Mouse (Mus musculus) embryonic facial prominence, embryonic 15.5 days (tissue): ENCODE results near the gene Gm13279. TPM values are rescaled to one million over a fixed set of nuclear protein-coding genes. Genes with fewer than 3 reads are reported as not detected.

Source experiments
- ATAC-seq: fragments of 200-750 bp; cut with Nextera tagmentation; 2 replicates; pipeline ENCODE4 v1.8.0; 2017; ENCODE audit warnings: low read depth, moderate TSS enrichment; ENCODE audit not compliant: insufficient number of reproducible peaks, low FRiP score, low TSS enrichment
- H3K27ac ChIP-seq: fragments of 300-500 bp; sonication (generic); replicated peaks from 2 replicates; pipeline ENCODE4 v1.5.1; 2015; ENCODE audit warnings: mild to moderate bottlenecking, inconsistent platforms
- H3K27me3 ChIP-seq: fragments of 300-500 bp; sonication (generic); 2 replicates; pipeline ENCODE4 v1.6.1; 2015; ENCODE audit warnings: inconsistent platforms
- H3K36me3 ChIP-seq: fragments of 300-500 bp; sonication (generic); 2 replicates; pipeline ENCODE4 v1.6.1; 2015; ENCODE audit warnings: mild to moderate bottlenecking, inconsistent platforms
- H3K4me1 ChIP-seq: fragments of 300-500 bp; sonication (generic); 2 replicates; pipeline ENCODE4 v1.6.1; 2015; ENCODE audit warnings: inconsistent platforms
- H3K4me2 ChIP-seq: fragments of 300-500 bp; sonication (generic); replicated peaks from 2 replicates; pipeline ENCODE4 v1.6.1; 2015; ENCODE audit warnings: mild to moderate bottlenecking, inconsistent platforms
- H3K4me3 ChIP-seq: fragments of 300-500 bp; sonication (generic); replicated peaks from 2 replicates; pipeline ENCODE4 v1.5.1; 2015; ENCODE audit warnings: mild to moderate bottlenecking, inconsistent platforms
- H3K9ac ChIP-seq: fragments of 300-500 bp; sonication (generic); 2 replicates; pipeline ENCODE4 v1.6.1; 2015; ENCODE audit warnings: inconsistent platforms
- H3K9me3 ChIP-seq: fragments of 300-500 bp; sonication (generic); replicated peaks from 2 replicates; pipeline ENCODE4 v1.6.1; 2016; ENCODE audit warnings: inconsistent platforms
- WGBS: fragments of 180-500 bp; shearing (Covaris S2); methylation state at CpG from one replicate; pipeline ENCODE4 v1.1.7; 2015; 5-methylcytosine and 5-hydroxymethylcytosine counted together
- polyA plus RNA-seq: library from polyadenylated mRNA; unstranded; fragments of >200 nt; fragmentation: Nextera tagmentation; extraction: Ambion mirVana; gene quantifications from 2 replicates; pipeline ENCODE4 v1.2.1, GENCODE M21; 2015

Gene Gm13279
- polyA plus RNA-seq, 1 experiment from 2014 or later, result not detected

GRCm38 (mm10) chr4:88845334-88845733 lies 48.1 kb downstream of the Gm13279 start:
- no peak for ATAC-seq
- 52% methylated on average over 2 of the region's 2 CpGs for WGBS
- no peak overlapping the region for H3K27ac ChIP-seq

More at GRCm38 (mm10) chr4:88845334-88845733, 48.1 kb downstream of the Gm13279 start:
- Histone ChIP-seq H3K4me2 (no peak overlapping the region), H3K4me1 (no peaks in the 10 kb centered on the region), H3K9me3 (no peaks in the 10 kb centered on the region), H3K4me3 (no peak overlapping the region), H3K36me3 (no peaks in the 10 kb centered on the region), H3K27me3 (no peaks in the 10 kb centered on the region), H3K9ac (no peak overlapping the region)

Other genes starting within 250 kb of the Gm13279 start
- gene Ifna15, start 239.2 kb upstream of the Gm13279 start, polyA plus RNA-seq, result not detected in 2 replicates
- gene Ifna14, start 225.6 kb upstream of the Gm13279 start, polyA plus RNA-seq, result not detected in 2 replicates
- gene Ifna9, start 205.0 kb upstream of the Gm13279 start, polyA plus RNA-seq, result not detected in 2 replicates
- gene Ifna12, start 194.0 kb upstream of the Gm13279 start, polyA plus RNA-seq, result not detected in 2 replicates
- not detected in 2 replicates for gene C87499, start 163.0 kb upstream of the Gm13279 start, polyA plus RNA-seq
- gene Ifna13, start 152.9 kb upstream of the Gm13279 start, polyA plus RNA-seq, result not detected in 2 replicates
- gene Ifna16, start 120.5 kb upstream of the Gm13279 start, polyA plus RNA-seq, result not detected in 2 replicates
- gene Ifna2, start 113.5 kb upstream of the Gm13279 start, polyA plus RNA-seq, result not detected in 2 replicates
- not detected in 2 replicates for gene Ifnab, start 106.0 kb upstream of the Gm13279 start, polyA plus RNA-seq
- 0.72 and 1.2 TPM in 2 replicates for gene Gm26566, start 75.6 kb upstream of the Gm13279 start, polyA plus RNA-seq
- 90.9 and 93.4 TPM in 2 replicates for gene Klhl9, start 74.9 kb upstream of the Gm13279 start, polyA plus RNA-seq
- not detected in 2 replicates for gene Gm13271, start 42.5 kb upstream of the Gm13279 start, polyA plus RNA-seq
- gene Gm13283, start 37.3 kb upstream of the Gm13279 start, polyA plus RNA-seq, result 0.32 and 0.75 TPM in 2 replicates
- gene Gm13290, start 23.6 kb upstream of the Gm13279 start, polyA plus RNA-seq, result 0.49 and 0.58 TPM in 2 replicates
- gene Gm13289, start 20.5 kb upstream of the Gm13279 start, polyA plus RNA-seq, result not detected in 2 replicates
- gene Gm13272, start 17.5 kb upstream of the Gm13279 start, polyA plus RNA-seq, result not detected in 2 replicates
- gene Ifnz, start 15.3 kb upstream of the Gm13279 start, polyA plus RNA-seq, result 0.28 and 0.69 TPM in 2 replicates
- 1.0 TPM in 1 of 2 replicates, not detected in the other for gene Gm13276, start 11.7 kb upstream of the Gm13279 start, polyA plus RNA-seq
- not detected in 2 replicates for gene Gm13277, start 8.8 kb upstream of the Gm13279 start, polyA plus RNA-seq
- gene Gm13278, start 5.8 kb upstream of the Gm13279 start, polyA plus RNA-seq, result not detected in 2 replicates
- not detected in 2 replicates for gene Gm13275, start 2.9 kb upstream of the Gm13279 start, polyA plus RNA-seq
- gene Gm13285, start 2.3 kb downstream of the Gm13279 start, polyA plus RNA-seq, result 1.7 TPM in 2 replicates
- not detected in 2 replicates for gene Gm13287, start 5.9 kb downstream of the Gm13279 start, polyA plus RNA-seq
- gene Gm13288, start 8.1 kb downstream of the Gm13279 start, polyA plus RNA-seq, result not detected in 2 replicates
- not detected in 2 replicates for gene Ifna7, start 18.8 kb downstream of the Gm13279 start, polyA plus RNA-seq
- gene Ifna11, start 22.6 kb downstream of the Gm13279 start, polyA plus RNA-seq, result not detected in 2 replicates
- not detected in 2 replicates for gene Ifna6, start 30.0 kb downstream of the Gm13279 start, polyA plus RNA-seq
- not detected in 2 replicates for gene Ifna5, start 38.1 kb downstream of the Gm13279 start, polyA plus RNA-seq
- not detected in 2 replicates for gene Ifna4, start 44.5 kb downstream of the Gm13279 start, polyA plus RNA-seq
- gene Ifna1, start 52.7 kb downstream of the Gm13279 start, polyA plus RNA-seq, result not detected in 2 replicates
- gene Ifne, start 82.8 kb downstream of the Gm13279 start, polyA plus RNA-seq, result not detected in 2 replicates